Mouse (Mus musculus): ENCODE data around the gene Eepd1.

GRCm38 (mm10) chr9:25495601-25496000 lies 14.3 kb downstream of the Eepd1 start:
- TF ChIP-seq CTCF (IDR thresholded peaks at IDR 0.05; ENCODE audit: extremely low read depth, insufficient read depth, insufficient read length, insufficient replicate concordance) (no peak), POLR2A (IDR thresholded peaks at IDR 0.05; ENCODE audit: low read depth, low read length) (no peak)

All from spleen, adult 2 months (tissue).